Mouse (Mus musculus): ENCODE data around the gene Msh3.

DNA sequence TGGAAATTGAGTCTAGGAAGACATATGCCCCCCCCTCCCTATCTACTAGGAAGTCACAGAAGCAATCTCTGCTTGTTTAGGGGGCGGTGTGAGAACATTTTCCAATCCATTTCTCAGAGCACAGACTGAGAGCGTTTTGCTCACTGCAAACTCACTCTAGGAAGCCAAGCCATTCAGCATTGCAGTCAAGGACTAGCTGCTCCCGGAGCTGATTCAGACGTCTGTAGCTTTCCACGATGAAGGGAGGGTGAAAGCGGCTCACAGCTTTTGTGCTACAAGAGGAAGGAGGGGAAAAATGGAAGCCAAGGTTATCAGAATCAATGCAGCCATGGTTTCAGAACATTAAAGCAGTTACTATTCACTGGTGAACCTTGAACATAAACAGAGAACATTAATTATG lies 91.2 kb downstream of the Msh3 start:
- TF ChIP-seq CTCF (IDR thresholded peaks at IDR 0.05; ENCODE audit: low read depth) (no peak), EP300 (IDR thresholded peaks at IDR 0.05; ENCODE audit: low read depth) (no peak)
